Mouse (Mus musculus): ENCODE results near the gene Tram2. TPM values are rescaled to one million over a fixed set of nuclear protein-coding genes. Genes with fewer than 3 reads are reported as not detected.

Gene Tram2
- polyA plus RNA-seq, 1 experiment from 2014 or later, result 4.3 TPM

- Histone ChIP-seq H3K27ac (no peak overlapping the region), H3K79me2 (ENCODE audit: inconsistent target) (no peaks in the 10 kb centered on the region), H3K36me3 (ENCODE audit: inconsistent target) (no peaks in the 10 kb centered on the region), H3K4me3 (ENCODE audit: inconsistent target) (no peak overlapping the region)
- 91% methylated on average over 6 of the region's 6 CpGs for WGBS (ENCODE audit: missing documents)
Observed at GRCm38 (mm10) chr1:21010282-21010800, 68.7 kb downstream of the Tram2 start.

- WGBS (ENCODE audit: missing documents), result 93% methylated on average over 4 of the region's 4 CpGs
- Histone ChIP-seq H3K27ac (no peak overlapping the region), H3K79me2 (ENCODE audit: inconsistent target) (no peaks in the 10 kb centered on the region), H3K4me3 (ENCODE audit: inconsistent target) (no peak overlapping the region), H3K36me3 (ENCODE audit: inconsistent target) (no peaks in the 10 kb centered on the region)
Observed at GRCm38 (mm10) chr1:21008891-21009290, 70.1 kb downstream of the Tram2 start.

GRCm38 (mm10) chr1:21007941-21008701, 70.9 kb downstream of the Tram2 start:
- Histone ChIP-seq H3K36me3 (ENCODE audit: inconsistent target) (no peaks in the 10 kb centered on the region), H3K4me3 (ENCODE audit: inconsistent target) (no peak overlapping the region), H3K27ac (no peak overlapping the region), H3K79me2 (ENCODE audit: inconsistent target) (no peaks in the 10 kb centered on the region)
- 98% methylated on average over 7 of the region's 7 CpGs for WGBS (ENCODE audit: missing documents)

GRCm38 (mm10) chr1:21006775-21007174, 72.3 kb downstream of the Tram2 start:
- 89% methylated on average over 5 of the region's 5 CpGs for WGBS (ENCODE audit: missing documents)
- Histone ChIP-seq H3K79me2 (ENCODE audit: inconsistent target) (no peaks in the 10 kb centered on the region), H3K27ac (no peak overlapping the region), H3K4me3 (ENCODE audit: inconsistent target) (no peak overlapping the region), H3K36me3 (ENCODE audit: inconsistent target) (no peaks in the 10 kb centered on the region)

- 84% methylated on average over 8 of the region's 8 CpGs for WGBS (ENCODE audit: missing documents)
Observed at GRCm38 (mm10) chr1:21004596-21004995, 74.4 kb downstream of the Tram2 start.

GRCm38 (mm10) chr1:21002246-21003142, 76.5 kb downstream of the Tram2 start:
- WGBS (ENCODE audit: missing documents), result 95% methylated on average over 14 of the region's 14 CpGs
- no peak overlapping the region for H3K27ac ChIP-seq
- H3K4me3 ChIP-seq (ENCODE audit: inconsistent target), result no peak overlapping the region
- H3K36me3 ChIP-seq (ENCODE audit: inconsistent target), result 0 out of 2 replicates have a peak, but pooled peaks cover 4% of the 10 kb centered on the region
- H3K79me2 ChIP-seq (ENCODE audit: inconsistent target), result no peaks in the 10 kb centered on the region

More at GRCm38 (mm10) chr1:21004596-21004995, 74.4 kb downstream of the Tram2 start:
- H3K4me3 ChIP-seq (ENCODE audit: inconsistent target), result no peak overlapping the region
- H3K79me2 ChIP-seq (ENCODE audit: inconsistent target), result no peaks in the 10 kb centered on the region
- H3K36me3 ChIP-seq (ENCODE audit: inconsistent target), result 0 out of 2 replicates have a peak, but pooled peaks cover 4% of the 10 kb centered on the region
- no peak overlapping the region for H3K27ac ChIP-seq

GRCm38 (mm10) chr1:20997881-20998389, 81.1 kb downstream of the Tram2 start:
- Histone ChIP-seq H3K79me2 (ENCODE audit: inconsistent target) (no peaks in the 10 kb centered on the region), H3K4me3 (ENCODE audit: inconsistent target) (no peak overlapping the region), H3K27ac (no peak overlapping the region), H3K36me3 (ENCODE audit: inconsistent target) (0 out of 2 replicates have a peak, but pooled peaks cover 4% of the 10 kb centered on the region)
- WGBS (ENCODE audit: missing documents), result 86% methylated on average over 13 of the region's 13 CpGs

- Histone ChIP-seq H3K36me3 (ENCODE audit: inconsistent target) (0 out of 2 replicates have a peak, but pooled peaks cover 4% of the 10 kb centered on the region), H3K4me3 (ENCODE audit: inconsistent target) (no peak overlapping the region), H3K79me2 (ENCODE audit: inconsistent target) (no peaks in the 10 kb centered on the region), H3K27ac (no peak overlapping the region)
- 79% methylated on average over 2 of the region's 2 CpGs for WGBS (ENCODE audit: missing documents)
Observed at GRCm38 (mm10) chr1:20997328-20997689, 81.7 kb downstream of the Tram2 start.

- H3K4me3 ChIP-seq (ENCODE audit: inconsistent target), result no peak overlapping the region
- no peaks in the 10 kb centered on the region for H3K79me2 ChIP-seq (ENCODE audit: inconsistent target)
- 0 out of 2 replicates have a peak, but pooled peaks cover 4% of the 10 kb centered on the region for H3K36me3 ChIP-seq (ENCODE audit: inconsistent target)
- H3K27ac ChIP-seq, result no peak overlapping the region
- WGBS (ENCODE audit: missing documents), result 84% methylated on average over 15 of the region's 17 CpGs
Observed at GRCm38 (mm10) chr1:20996603-20997327, 82.3 kb downstream of the Tram2 start.

GRCm38 (mm10) chr1:20995331-20995986, 83.6 kb downstream of the Tram2 start:
- WGBS (ENCODE audit: missing documents), result 23% methylated on average over 7 of the region's 7 CpGs
- H3K27ac ChIP-seq, result no peak overlapping the region
- no peak overlapping the region for H3K4me3 ChIP-seq (ENCODE audit: inconsistent target)
- H3K36me3 ChIP-seq (ENCODE audit: inconsistent target), result 0 out of 2 replicates have a peak, but pooled peaks cover 4% of the 10 kb centered on the region
- H3K79me2 ChIP-seq (ENCODE audit: inconsistent target), result no peaks in the 10 kb centered on the region

- WGBS (ENCODE audit: missing documents), result 90% methylated on average over 5 of the region's 5 CpGs
- no peaks in the 10 kb centered on the region for H3K79me2 ChIP-seq (ENCODE audit: inconsistent target)
- H3K4me3 ChIP-seq (ENCODE audit: inconsistent target), result no peak overlapping the region
- no peak overlapping the region for H3K27ac ChIP-seq
- no peaks in the 10 kb centered on the region for H3K36me3 ChIP-seq (ENCODE audit: inconsistent target)
Observed at GRCm38 (mm10) chr1:20994338-20994737, 84.7 kb downstream of the Tram2 start.

GRCm38 (mm10) chr1:20993690-20994089, 85.3 kb downstream of the Tram2 start:
- WGBS (ENCODE audit: missing documents), result 56% methylated on average over 3 of the region's 3 CpGs
- H3K36me3 ChIP-seq (ENCODE audit: inconsistent target), result no peaks in the 10 kb centered on the region
- H3K27ac ChIP-seq, result no peak overlapping the region
- no peaks in the 10 kb centered on the region for H3K79me2 ChIP-seq (ENCODE audit: inconsistent target)
- no peak overlapping the region for H3K4me3 ChIP-seq (ENCODE audit: inconsistent target)

- no peak overlapping the region for H3K27ac ChIP-seq
- no peak overlapping the region for H3K4me3 ChIP-seq (ENCODE audit: inconsistent target)
- WGBS (ENCODE audit: missing documents), result 52% methylated on average over 11 of the region's 11 CpGs
- no peaks in the 10 kb centered on the region for H3K36me3 ChIP-seq (ENCODE audit: inconsistent target)
- no peaks in the 10 kb centered on the region for H3K79me2 ChIP-seq (ENCODE audit: inconsistent target)
Observed at GRCm38 (mm10) chr1:20989461-20990083, 89.5 kb downstream of the Tram2 start.
